Mouse (Mus musculus) stomach, embryonic 15.5 days (tissue): ENCODE measurements around the gene Htt. TPM values are rescaled to one million over a fixed set of nuclear protein-coding genes. Genes with fewer than 3 reads are reported as not detected.

ENCODE experiments used
- ATAC-seq: fragments of 200-750 bp; cut with Nextera tagmentation; 2 replicates; pipeline ENCODE4 v1.8.0; 2017; ENCODE audit warnings: low read depth, moderate number of reproducible peaks, moderate TSS enrichment; ENCODE audit not compliant: insufficient read depth, low FRiP score
- H3K27ac ChIP-seq: fragments of 300-500 bp; sonication (generic); 2 replicates; pipeline ENCODE4 v1.5.1; 2015; ENCODE audit warnings: mild to moderate bottlenecking, inconsistent platforms
- H3K27me3 ChIP-seq: fragments of 300-500 bp; sonication (generic); replicated peaks from 2 replicates; pipeline ENCODE4 v1.6.1; 2015; ENCODE audit warnings: inconsistent platforms
- H3K36me3 ChIP-seq: fragments of 300-500 bp; sonication (generic); 2 replicates; pipeline ENCODE4 v1.6.1; 2015; ENCODE audit warnings: inconsistent platforms
- H3K4me1 ChIP-seq: fragments of 300-500 bp; sonication (generic); 2 replicates; pipeline ENCODE4 v1.6.1; 2015; ENCODE audit warnings: inconsistent platforms
- H3K4me2 ChIP-seq: fragments of 300-500 bp; sonication (generic); 2 replicates; pipeline ENCODE4 v1.6.1; 2015; ENCODE audit warnings: mild to moderate bottlenecking, inconsistent platforms
- H3K4me3 ChIP-seq: fragments of 300-500 bp; sonication (generic); replicated peaks from 2 replicates; pipeline ENCODE4 v1.5.1; 2015; ENCODE audit warnings: inconsistent platforms
- H3K9ac ChIP-seq: fragments of 300-500 bp; sonication (generic); 2 replicates; pipeline ENCODE4 v1.6.1; 2015; ENCODE audit warnings: inconsistent platforms
- H3K9me3 ChIP-seq: fragments of 300-500 bp; sonication (generic); 2 replicates; pipeline ENCODE4 v1.6.1; 2016; ENCODE audit warnings: inconsistent platforms
- WGBS: fragments of 180-500 bp; shearing (Covaris S2); methylation state at CpG from one replicate; pipeline ENCODE4 v1.1.7; 2015; 5-methylcytosine and 5-hydroxymethylcytosine counted together
- polyA plus RNA-seq: library from polyadenylated mRNA; unstranded; fragments of >200 nt; fragmentation: Nextera tagmentation; extraction: Ambion mirVana; gene quantifications from 2 replicates; pipeline ENCODE4 v1.2.1, GENCODE M21; 2015

Gene Htt
- polyA plus RNA-seq, 1 experiment from 2014 or later, result 11.9 TPM

- WGBS, result 74% methylated on average over 3 of the region's 3 CpGs
- no peak overlapping the region for H3K9ac ChIP-seq
- no peak for ATAC-seq
- no peaks in the 10 kb centered on the region for H3K4me1 ChIP-seq
- no peak overlapping the region for H3K4me3 ChIP-seq
- no peaks in the 10 kb centered on the region for H3K27me3 ChIP-seq
- no peaks in the 10 kb centered on the region for H3K9me3 ChIP-seq
- H3K4me2 ChIP-seq, result no peak overlapping the region
- H3K27ac ChIP-seq, result no peak overlapping the region
- H3K36me3 ChIP-seq, result no peaks in the 10 kb centered on the region
Measured at GRCm38 (mm10) chr5:34943428-34943827, 181.9 kb downstream of the Htt start.

DNA sequence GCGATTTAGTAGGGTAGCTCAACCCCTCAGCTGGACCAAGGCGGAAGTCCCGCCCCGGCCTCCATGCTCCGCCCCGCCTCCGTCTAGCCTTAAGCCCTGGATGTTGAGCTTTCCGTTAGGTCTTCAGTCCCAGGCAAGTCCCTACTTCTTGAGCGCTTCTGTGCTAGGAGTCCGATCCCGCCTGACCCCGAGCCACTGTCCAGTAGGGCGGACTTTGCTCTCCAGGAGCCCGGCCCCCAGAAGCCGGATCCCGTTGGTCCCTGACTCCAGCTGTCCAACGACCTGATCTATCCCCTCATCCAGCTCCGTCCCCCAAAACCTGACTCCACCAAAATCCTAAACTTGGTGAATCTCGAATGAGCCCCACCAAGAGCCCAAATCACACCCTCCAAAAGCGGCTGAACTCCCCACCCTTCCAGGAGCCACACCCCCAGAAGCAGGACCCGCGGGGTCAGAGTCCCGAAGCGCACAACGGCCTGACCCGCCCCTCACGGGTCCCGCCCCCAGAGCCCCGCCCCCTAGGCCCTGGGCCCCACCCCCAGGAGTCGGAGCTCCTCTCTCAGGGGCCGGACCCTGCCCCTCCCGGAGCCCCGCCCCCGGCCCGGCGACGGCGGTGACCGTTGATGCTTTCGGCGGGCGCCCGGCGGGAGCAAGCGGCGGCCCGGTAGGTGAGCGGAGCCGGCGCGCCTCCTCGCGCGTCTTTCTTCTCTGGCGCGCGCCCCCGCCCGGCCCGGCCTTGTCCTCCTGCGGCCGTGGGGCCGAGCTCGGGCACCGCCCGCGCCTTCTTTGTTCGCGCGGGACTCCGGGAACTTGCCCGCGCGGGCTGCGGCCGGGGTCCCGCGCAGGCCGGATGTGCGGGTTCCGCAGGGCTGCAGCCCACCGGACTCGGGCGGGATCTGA lies 187.6 kb downstream of the Htt start, which contains the start of gene Rgs12:
TSS of gene Rgs12 (plus strand) at position 585 of the 900 bp plus-strand sequence.
- H3K36me3 ChIP-seq, result no peaks in the 10 kb centered on the region
- H3K4me1 ChIP-seq, result peaks cover 7% of the 10 kb centered on the region; the same call in 1 of the 2 replicates
- H3K4me3 ChIP-seq, result peak within 1 kb of the TSS; percentile 78
- no peaks in the 10 kb centered on the region for H3K27me3 ChIP-seq
- peak within 1 kb of the TSS; percentile 81 for H3K9ac ChIP-seq
- under 1% methylated on average over 81 of the region's 84 CpGs for WGBS
- peak within 1 kb of the TSS; percentile 82 for H3K27ac ChIP-seq
- H3K4me2 ChIP-seq, result peak within 1 kb of the TSS; percentile 93
- no peaks in the 10 kb centered on the region for H3K9me3 ChIP-seq
- ATAC-seq, result peak; percentile 95

DNA sequence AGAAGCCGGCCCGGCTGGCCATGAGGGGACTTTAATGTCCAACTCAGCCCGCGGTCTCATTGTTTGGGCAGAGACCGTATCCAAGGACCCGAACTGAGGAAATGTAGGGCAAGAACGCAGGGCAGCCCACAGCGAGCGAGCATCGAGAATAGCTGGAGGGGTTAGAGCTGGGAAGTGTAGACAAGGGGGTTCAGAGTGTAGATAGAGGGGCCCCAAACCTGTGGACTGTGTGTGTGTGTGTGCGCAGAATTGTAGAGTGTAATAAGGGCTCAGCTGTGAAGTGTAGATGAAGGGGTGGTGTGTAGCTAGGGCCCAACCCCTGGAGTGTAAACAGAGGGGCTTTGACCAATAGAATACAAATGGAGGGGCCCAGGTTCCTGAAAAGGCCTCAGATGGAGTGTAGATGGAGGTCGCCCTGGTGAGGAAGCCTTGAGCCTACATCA lies 188.2 kb downstream of the Htt start:
- H3K4me3 ChIP-seq, result peak overlapping the region; percentile 78
- H3K36me3 ChIP-seq, result no peaks in the 10 kb centered on the region
- H3K27me3 ChIP-seq, result no peaks in the 10 kb centered on the region
- peaks cover 7% of the 10 kb centered on the region; the same call in 1 of the 2 replicates for H3K4me1 ChIP-seq
- H3K9ac ChIP-seq, result peak overlapping the region; percentile 81
- peak overlapping the region; percentile 93 for H3K4me2 ChIP-seq
- peak overlapping the region; percentile 82 for H3K27ac ChIP-seq
- H3K9me3 ChIP-seq, result no peaks in the 10 kb centered on the region
- ATAC-seq, result peak; percentile 26; the same call in 1 of the 2 replicates
- WGBS, result 2% methylated on average over 12 of the region's 12 CpGs

DNA sequence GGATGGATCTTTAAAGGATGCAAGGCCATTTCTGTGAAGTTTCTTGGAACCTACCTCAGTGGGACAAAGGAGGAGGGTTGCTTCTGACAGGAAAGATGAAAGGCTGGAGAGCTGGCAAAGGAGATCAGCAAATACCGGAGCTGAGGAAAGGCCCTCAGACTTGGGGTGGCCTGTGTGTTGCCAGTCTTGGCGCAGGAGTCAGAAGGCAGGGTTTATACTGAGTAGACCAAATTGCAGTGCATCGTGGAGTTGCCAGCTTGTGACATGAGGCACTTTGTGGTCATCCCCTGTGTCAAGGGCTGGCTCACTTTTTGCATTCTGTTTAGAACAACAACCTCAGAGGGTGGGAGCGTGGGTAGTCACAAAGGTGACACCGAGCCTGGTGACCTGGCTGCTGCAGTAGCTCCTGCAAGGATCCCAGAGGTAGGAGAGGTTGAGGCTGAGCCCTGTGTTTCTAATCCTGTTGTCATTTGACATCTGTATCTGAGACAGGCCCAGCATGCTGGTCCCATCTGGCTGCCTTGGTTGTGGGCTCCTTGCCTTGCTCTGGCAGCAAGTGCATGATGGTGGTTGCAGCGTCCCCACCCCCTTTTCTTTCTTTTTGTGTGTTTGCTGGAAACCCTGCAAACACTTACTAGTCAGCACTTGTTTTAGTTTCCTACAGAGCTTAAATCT lies 189.1 kb downstream of the Htt start:
- H3K4me2 ChIP-seq, result peak overlapping the region; percentile 93
- no peak overlapping the region for H3K27ac ChIP-seq
- peak overlapping the region; percentile 78; the same call in 1 of the 2 replicates for H3K4me3 ChIP-seq
- no peaks in the 10 kb centered on the region for H3K36me3 ChIP-seq
- H3K9ac ChIP-seq, result no peak overlapping the region
- H3K4me1 ChIP-seq, result peaks cover 7% of the 10 kb centered on the region; the same call in 1 of the 2 replicates
- H3K27me3 ChIP-seq, result no peaks in the 10 kb centered on the region
- ATAC-seq, result no peak
- 67% methylated on average over 6 of the region's 6 CpGs for WGBS
- H3K9me3 ChIP-seq, result no peaks in the 10 kb centered on the region

GRCm38 (mm10) chr5:34951161-34951834 lies 189.8 kb downstream of the Htt start:
- Histone ChIP-seq H3K36me3 (no peaks in the 10 kb centered on the region), H3K4me3 (no peak overlapping the region), H3K9ac (no peak overlapping the region), H3K9me3 (no peaks in the 10 kb centered on the region), H3K27ac (no peak overlapping the region), H3K27me3 (no peaks in the 10 kb centered on the region), H3K4me2 (peak overlapping the region; percentile 93; the same call in 1 of the 2 replicates), H3K4me1 (peaks cover 9% of the 10 kb centered on the region; the same call in 1 of the 2 replicates)
- 86% methylated on average over 8 of the region's 8 CpGs for WGBS
- no peak for ATAC-seq

DNA sequence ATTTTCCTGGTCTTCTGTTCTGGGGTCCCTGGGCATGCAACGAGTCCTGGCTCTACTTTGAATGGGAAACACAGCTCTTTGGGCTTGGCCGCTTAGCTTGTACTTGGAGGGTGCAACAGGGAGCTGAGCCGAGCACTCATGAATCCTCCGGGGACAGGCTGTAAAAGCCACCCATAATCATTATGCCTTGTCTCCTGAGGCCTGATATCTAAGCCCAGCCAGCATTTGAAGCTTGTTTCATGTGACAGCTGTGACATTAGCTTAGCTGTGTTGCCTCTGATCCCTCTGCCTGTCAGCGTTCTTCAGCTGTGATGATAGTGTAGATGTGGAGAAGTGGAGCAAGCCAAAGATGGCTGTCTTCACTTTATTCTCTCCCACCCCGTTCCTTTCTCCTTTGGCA lies 193.0 kb downstream of the Htt start:
- H3K4me2 ChIP-seq, result no peak overlapping the region
- ATAC-seq, result no peak
- H3K27ac ChIP-seq, result no peak overlapping the region
- H3K4me1 ChIP-seq, result peaks cover 9% of the 10 kb centered on the region; the same call in 1 of the 2 replicates
- no peaks in the 10 kb centered on the region for H3K36me3 ChIP-seq
- no peak overlapping the region for H3K9ac ChIP-seq
- WGBS, result 83% methylated on average over 6 of the region's 6 CpGs
- no peak overlapping the region for H3K4me3 ChIP-seq
- H3K9me3 ChIP-seq, result no peaks in the 10 kb centered on the region
- H3K27me3 ChIP-seq, result no peaks in the 10 kb centered on the region

DNA sequence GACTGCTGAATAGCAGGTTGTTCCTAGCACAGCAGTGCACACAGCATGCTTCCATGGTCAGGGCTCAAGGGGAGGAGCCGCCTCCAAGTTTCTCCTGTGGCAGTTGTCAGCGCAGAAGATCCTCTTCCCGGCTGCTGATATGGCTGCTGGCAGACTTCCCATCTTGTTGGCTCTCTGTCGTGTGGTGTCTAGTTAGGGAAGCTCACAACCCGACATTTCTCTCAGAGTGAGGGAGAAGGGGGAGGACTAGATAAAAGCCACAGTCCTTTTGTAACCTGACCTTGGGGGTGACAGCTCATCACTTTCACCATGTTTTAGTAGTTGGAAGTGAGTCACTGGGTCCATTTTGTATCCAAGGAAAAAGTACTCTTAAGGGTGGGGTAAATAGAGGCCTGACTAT lies 194.1 kb downstream of the Htt start:
- no peak overlapping the region for H3K27ac ChIP-seq
- H3K4me1 ChIP-seq, result 0 out of 2 replicates have a peak, but pooled peaks cover 5% of the 10 kb centered on the region
- H3K4me2 ChIP-seq, result no peak overlapping the region
- no peaks in the 10 kb centered on the region for H3K27me3 ChIP-seq
- no peaks in the 10 kb centered on the region for H3K36me3 ChIP-seq
- H3K9me3 ChIP-seq, result no peaks in the 10 kb centered on the region
- WGBS, result 45% methylated on average over 5 of the region's 5 CpGs
- ATAC-seq, result no peak
- no peak overlapping the region for H3K4me3 ChIP-seq
- no peak overlapping the region for H3K9ac ChIP-seq

GRCm38 (mm10) chr5:34956151-34956550 lies 194.6 kb downstream of the Htt start:
- ATAC-seq, result no peak
- WGBS, result 76% methylated on average over 7 of the region's 7 CpGs

DNA sequence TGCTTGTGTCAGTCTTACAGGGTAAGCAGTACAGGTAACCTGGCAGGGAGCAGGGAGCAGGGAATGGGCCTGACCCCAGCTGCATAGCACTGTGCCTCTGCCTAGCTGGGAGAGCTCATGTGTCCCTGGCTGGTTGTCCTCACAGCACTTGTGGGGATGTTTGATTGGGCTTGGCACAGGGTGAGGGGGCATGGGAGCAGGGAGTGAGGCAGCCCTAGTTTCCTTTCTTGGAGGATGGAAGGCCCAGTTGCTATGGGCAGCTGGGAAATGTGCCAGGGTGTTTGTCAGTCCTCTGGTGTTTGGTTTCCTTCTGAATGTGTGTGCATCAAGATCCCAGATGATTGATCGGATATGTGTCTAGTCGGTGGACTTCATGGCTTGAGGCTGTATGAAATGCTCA lies 195.5 kb downstream of the Htt start:
- H3K36me3 ChIP-seq, result no peaks in the 10 kb centered on the region
- no peak for ATAC-seq
- H3K4me1 ChIP-seq, result 0 out of 2 replicates have a peak, but pooled peaks cover 2% of the 10 kb centered on the region
- WGBS, result 60% methylated on average over 2 of the region's 2 CpGs
- H3K4me3 ChIP-seq, result no peak overlapping the region
- no peaks in the 10 kb centered on the region for H3K9me3 ChIP-seq
- no peak overlapping the region for H3K27ac ChIP-seq
- H3K27me3 ChIP-seq, result no peaks in the 10 kb centered on the region
- H3K4me2 ChIP-seq, result no peak overlapping the region
- H3K9ac ChIP-seq, result no peak overlapping the region

More at GRCm38 (mm10) chr5:34956151-34956550, 194.6 kb downstream of the Htt start:
- H3K27ac ChIP-seq, result no peak overlapping the region
- H3K4me1 ChIP-seq, result 0 out of 2 replicates have a peak, but pooled peaks cover 2% of the 10 kb centered on the region
- no peak overlapping the region for H3K4me3 ChIP-seq
- H3K27me3 ChIP-seq, result no peaks in the 10 kb centered on the region
- H3K36me3 ChIP-seq, result no peaks in the 10 kb centered on the region
- H3K9ac ChIP-seq, result no peak overlapping the region
- H3K9me3 ChIP-seq, result no peaks in the 10 kb centered on the region
- no peak overlapping the region for H3K4me2 ChIP-seq

DNA sequence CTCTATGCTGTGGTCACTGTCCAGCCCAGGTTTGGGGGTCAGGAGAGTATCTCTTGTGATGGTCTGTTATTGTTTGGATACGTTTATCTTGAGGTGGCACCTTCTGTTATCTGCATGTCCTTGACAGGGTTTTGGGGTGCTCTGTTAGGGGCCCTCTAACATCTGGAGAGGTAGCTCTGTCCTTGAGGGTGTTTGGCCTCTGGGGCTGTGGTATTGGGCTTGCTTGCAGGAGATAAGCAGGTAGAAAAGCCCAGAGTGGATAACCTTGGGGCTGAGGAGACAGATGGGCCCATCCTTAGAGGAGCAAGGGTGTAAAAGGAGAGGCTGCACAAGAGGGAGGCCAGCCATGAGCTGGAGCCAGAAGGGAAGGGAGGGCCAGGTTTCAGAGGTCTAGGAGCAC lies 198.5 kb downstream of the Htt start:
- no peak overlapping the region for H3K27ac ChIP-seq
- no peak overlapping the region for H3K4me2 ChIP-seq
- WGBS, result 53% methylated on average over 1 of the region's 1 CpGs
- 0 out of 2 replicates have a peak, but pooled peaks cover 2% of the 10 kb centered on the region for H3K4me1 ChIP-seq
- H3K4me3 ChIP-seq, result no peak overlapping the region
- H3K27me3 ChIP-seq, result no peaks in the 10 kb centered on the region
- no peak overlapping the region for H3K9ac ChIP-seq
- H3K9me3 ChIP-seq, result no peaks in the 10 kb centered on the region
- peaks cover 4% of the 10 kb centered on the region; the same call in 1 of the 2 replicates for H3K36me3 ChIP-seq
- ATAC-seq, result peak; percentile 83
